Mouse (Mus musculus) forebrain, embryonic 12.5 days (tissue): ENCODE measurements around the gene Plekhg1. TPM values are rescaled to one million over a fixed set of nuclear protein-coding genes. Genes with fewer than 3 reads are reported as not detected.

Source experiments
- ATAC-seq: fragments of 200-750 bp; cut with Nextera tagmentation; 2 replicates; pipeline ENCODE4 v1.8.0; 2017; ENCODE audit warnings: moderate TSS enrichment; ENCODE audit not compliant: low FRiP score
- H3K27ac ChIP-seq: fragments of 300-500 bp; sonication (generic); 2 replicates; pipeline ENCODE4 v1.5.1; 2016; ENCODE audit warnings: mild to moderate bottlenecking
- H3K27me3 ChIP-seq: fragments of 300-500 bp; sonication (generic); 2 replicates; pipeline ENCODE4 v1.6.1; 2016; ENCODE audit warnings: mild to moderate bottlenecking
- H3K36me3 ChIP-seq: fragments of 300-500 bp; sonication (generic); replicated peaks from 2 replicates; pipeline ENCODE4 v1.6.1; 2016; ENCODE audit warnings: mild to moderate bottlenecking
- H3K4me1 ChIP-seq: fragments of 300-500 bp; sonication (generic); 2 replicates; pipeline ENCODE4 v1.6.1; 2016
- H3K4me2 ChIP-seq: fragments of 300-500 bp; sonication (generic); 2 replicates; pipeline ENCODE4 v1.6.1; 2016; ENCODE audit warnings: mild to moderate bottlenecking, moderate library complexity
- H3K4me3 ChIP-seq: fragments of 300-500 bp; sonication (generic); replicated peaks from 2 replicates; pipeline ENCODE4 v1.5.1; 2016; ENCODE audit warnings: mild to moderate bottlenecking
- H3K9ac ChIP-seq: fragments of 300-500 bp; sonication (generic); 2 replicates; pipeline ENCODE4 v1.6.1; 2016; ENCODE audit warnings: mild to moderate bottlenecking
- H3K9me3 ChIP-seq: fragments of 300-500 bp; sonication (generic); 2 replicates; pipeline ENCODE4 v1.6.1; 2016
- WGBS: fragments of 180-500 bp; shearing (Covaris S2); methylation state at CpG from one replicate; pipeline ENCODE4 v1.1.7; 2016; 5-methylcytosine and 5-hydroxymethylcytosine counted together
- polyA plus RNA-seq: library from polyadenylated mRNA; unstranded; fragments of >200 nt; fragmentation: Nextera tagmentation; extraction: Ambion mirVana; gene quantifications from 2 replicates; pipeline ENCODE4 v1.2.1, GENCODE M21; 2016

Plekhg1 gene
- polyA plus RNA-seq, 1 experiment from 2014 or later: 14.9 TPM

GRCm38 (mm10) chr10:3749580-3749979 is 9.4 kb downstream of the Plekhg1 start:
- H3K36me3 ChIP-seq: no peaks in the 10 kb centered on the region
- 97% methylated on average over 1 of the region's 1 CpGs for WGBS
- ATAC-seq: no peak
- H3K9me3 ChIP-seq: no peaks in the 10 kb centered on the region
- no peak overlapping the region for H3K27ac ChIP-seq
- H3K27me3 ChIP-seq: no peaks in the 10 kb centered on the region
- H3K4me2 ChIP-seq: no peak overlapping the region
- H3K9ac ChIP-seq: no peak overlapping the region
- no peak overlapping the region for H3K4me3 ChIP-seq
- 0 out of 2 replicates have a peak, but pooled peaks cover 3% of the 10 kb centered on the region for H3K4me1 ChIP-seq

DNA sequence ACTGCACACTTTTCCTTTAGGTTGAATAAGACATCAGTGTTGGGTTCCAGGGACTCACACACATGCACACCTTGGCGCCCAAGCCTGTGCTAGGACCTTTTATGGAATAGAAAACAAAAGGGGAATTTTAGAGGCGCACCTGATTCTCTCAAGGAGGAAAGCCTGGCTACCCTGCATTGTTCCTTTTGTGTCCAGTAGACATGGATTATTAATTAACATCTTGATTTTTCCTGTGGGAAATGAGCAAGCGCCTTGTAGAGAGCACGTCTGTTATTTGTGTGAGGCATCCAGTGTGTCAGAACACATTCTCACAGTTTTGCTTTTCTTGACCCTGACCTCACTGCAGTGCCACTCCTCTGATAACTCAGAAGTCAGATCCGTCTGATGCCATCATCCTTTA is 21.8 kb downstream of the Plekhg1 start:
- no peaks in the 10 kb centered on the region; the same call in 1 of the 2 replicates for H3K4me1 ChIP-seq
- ATAC-seq: no peak
- WGBS: 74% methylated on average over 5 of the region's 5 CpGs

DNA sequence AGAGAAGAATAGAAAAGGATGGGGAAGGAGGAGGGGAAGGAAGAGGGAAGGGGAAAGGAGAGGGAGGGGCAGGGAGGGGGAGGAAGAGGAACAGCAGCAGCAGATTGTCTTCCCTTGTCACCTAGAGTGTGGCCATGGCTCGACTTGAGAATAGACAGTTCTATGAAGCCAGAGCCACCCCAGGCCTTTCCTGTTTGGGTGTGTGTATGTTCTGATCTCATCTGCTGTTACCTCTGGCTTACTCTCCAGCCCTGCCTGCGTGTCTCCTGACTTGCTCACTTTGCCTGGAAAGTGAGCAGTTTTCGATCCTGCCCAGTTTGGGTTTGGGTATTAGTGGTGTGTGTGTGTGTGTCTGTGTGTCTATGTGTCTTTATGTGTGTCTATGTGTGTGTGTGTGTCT is 23.0 kb downstream of the Plekhg1 start:
- WGBS: 67% methylated on average over 3 of the region's 3 CpGs
- ATAC-seq: no peak

More for the DNA sequence above, 21.8 kb downstream of the Plekhg1 start:
- H3K27ac ChIP-seq: no peak overlapping the region
- H3K9me3 ChIP-seq: no peaks in the 10 kb centered on the region
- no peaks in the 10 kb centered on the region for H3K36me3 ChIP-seq
- no peak overlapping the region for H3K4me2 ChIP-seq
- no peak overlapping the region for H3K4me3 ChIP-seq
- H3K27me3 ChIP-seq: no peaks in the 10 kb centered on the region
- no peak overlapping the region for H3K9ac ChIP-seq

DNA sequence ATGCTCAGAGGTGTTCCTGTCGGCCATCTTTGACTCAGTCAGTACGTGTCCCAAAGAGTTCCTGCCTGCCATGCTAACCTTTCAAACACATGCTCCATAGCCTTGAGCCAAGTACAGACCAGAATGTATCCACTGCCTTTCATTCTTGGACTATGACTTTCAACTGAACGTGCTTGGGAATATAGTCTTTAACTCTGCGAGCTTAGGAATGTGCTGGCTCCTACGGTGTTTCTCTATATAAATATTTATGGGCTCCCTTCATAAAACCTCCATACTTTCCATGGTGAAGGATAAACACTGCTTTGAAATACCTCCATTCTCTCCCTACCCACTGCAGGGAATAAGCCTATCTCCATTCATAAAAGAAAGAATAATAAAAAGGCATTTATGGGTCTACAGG is 29.0 kb downstream of the Plekhg1 start:
- 89% methylated on average over 5 of the region's 5 CpGs for WGBS
- no peak overlapping the region for H3K4me3 ChIP-seq
- H3K9me3 ChIP-seq: no peaks in the 10 kb centered on the region
- H3K4me1 ChIP-seq: no peaks in the 10 kb centered on the region
- no peak overlapping the region for H3K9ac ChIP-seq
- H3K36me3 ChIP-seq: no peaks in the 10 kb centered on the region
- no peak overlapping the region for H3K4me2 ChIP-seq
- no peaks in the 10 kb centered on the region for H3K27me3 ChIP-seq
- ATAC-seq: no peak
- H3K27ac ChIP-seq: no peak overlapping the region

More for the DNA sequence above, 23.0 kb downstream of the Plekhg1 start:
- no peak overlapping the region for H3K9ac ChIP-seq
- no peaks in the 10 kb centered on the region for H3K36me3 ChIP-seq
- no peaks in the 10 kb centered on the region; the same call in 1 of the 2 replicates for H3K4me1 ChIP-seq
- no peaks in the 10 kb centered on the region for H3K9me3 ChIP-seq
- no peak overlapping the region for H3K4me3 ChIP-seq
- H3K27ac ChIP-seq: no peak overlapping the region
- H3K27me3 ChIP-seq: no peaks in the 10 kb centered on the region
- H3K4me2 ChIP-seq: no peak overlapping the region

- no peak overlapping the region for H3K9ac ChIP-seq
- no peak overlapping the region for H3K27ac ChIP-seq
- H3K9me3 ChIP-seq: no peaks in the 10 kb centered on the region
- no peak for ATAC-seq
- no peak overlapping the region for H3K4me3 ChIP-seq
- WGBS: 83% methylated on average over 2 of the region's 2 CpGs
- H3K4me2 ChIP-seq: no peak overlapping the region
- no peaks in the 10 kb centered on the region for H3K36me3 ChIP-seq
- H3K27me3 ChIP-seq: no peaks in the 10 kb centered on the region
- H3K4me1 ChIP-seq: no peaks in the 10 kb centered on the region
Measured at GRCm38 (mm10) chr10:3774330-3774729, 34.2 kb downstream of the Plekhg1 start.

- H3K9ac ChIP-seq: no peak overlapping the region
- no peak overlapping the region for H3K4me2 ChIP-seq
- ATAC-seq: no peak
- H3K36me3 ChIP-seq: no peaks in the 10 kb centered on the region
- 81% methylated on average over 2 of the region's 2 CpGs for WGBS
- no peaks in the 10 kb centered on the region for H3K4me1 ChIP-seq
- H3K27me3 ChIP-seq: no peaks in the 10 kb centered on the region
- no peak overlapping the region for H3K27ac ChIP-seq
- no peak overlapping the region for H3K4me3 ChIP-seq
- H3K9me3 ChIP-seq: no peaks in the 10 kb centered on the region
Measured at GRCm38 (mm10) chr10:3776761-3777160, 36.6 kb downstream of the Plekhg1 start.

DNA sequence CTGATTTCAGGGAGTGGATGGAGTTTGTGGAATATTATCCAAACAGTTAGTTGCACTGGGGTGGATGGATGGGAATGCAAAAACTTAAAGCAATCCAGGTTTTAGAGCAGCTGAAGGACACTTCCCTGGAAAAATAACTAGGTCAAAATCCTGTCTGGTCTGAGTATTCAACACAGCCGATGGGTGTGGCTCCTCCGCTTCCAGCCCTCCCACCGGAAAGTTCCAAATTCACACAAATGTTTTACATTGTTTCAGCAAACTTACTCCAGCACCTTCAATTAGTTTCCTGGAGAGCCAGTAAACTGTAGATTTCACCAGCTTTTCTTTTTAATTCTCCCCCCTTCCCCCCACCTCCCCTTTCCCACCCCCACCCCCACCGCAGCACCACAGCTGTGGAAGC is 45.2 kb downstream of the Plekhg1 start:
- Histone ChIP-seq H3K9me3 (no peaks in the 10 kb centered on the region), H3K27ac (no peak overlapping the region), H3K4me1 (no peaks in the 10 kb centered on the region), H3K36me3 (no peaks in the 10 kb centered on the region), H3K4me2 (no peak overlapping the region), H3K27me3 (no peaks in the 10 kb centered on the region), H3K4me3 (no peak overlapping the region), H3K9ac (no peak overlapping the region)
- WGBS: 86% methylated on average over 4 of the region's 4 CpGs
- no peak for ATAC-seq

DNA sequence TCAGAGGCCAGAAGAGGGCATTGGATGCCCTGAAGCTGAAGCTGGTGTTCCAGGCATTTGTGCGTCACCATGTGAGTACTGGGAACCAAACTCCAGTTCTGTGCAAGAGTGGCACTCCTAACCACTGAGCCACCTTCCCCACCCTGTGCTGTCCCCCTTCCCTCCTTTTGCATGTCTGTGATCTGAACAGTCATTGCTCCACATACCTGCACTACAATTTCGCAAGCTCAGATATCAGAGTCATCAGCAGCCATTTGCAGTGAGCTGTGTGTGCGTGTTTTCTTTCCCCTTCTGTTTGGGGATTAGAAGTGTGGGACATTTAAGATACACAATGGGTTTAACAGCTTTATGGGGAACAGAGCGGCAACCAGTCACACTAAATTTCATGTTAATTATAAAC is 46.4 kb downstream of the Plekhg1 start:
- no peaks in the 10 kb centered on the region for H3K4me1 ChIP-seq
- H3K36me3 ChIP-seq: no peaks in the 10 kb centered on the region
- no peaks in the 10 kb centered on the region for H3K9me3 ChIP-seq
- no peak overlapping the region for H3K4me3 ChIP-seq
- WGBS: 86% methylated on average over 4 of the region's 4 CpGs
- no peak overlapping the region for H3K27ac ChIP-seq
- ATAC-seq: no peak
- H3K9ac ChIP-seq: no peak overlapping the region
- no peak overlapping the region for H3K4me2 ChIP-seq
- H3K27me3 ChIP-seq: no peaks in the 10 kb centered on the region

DNA sequence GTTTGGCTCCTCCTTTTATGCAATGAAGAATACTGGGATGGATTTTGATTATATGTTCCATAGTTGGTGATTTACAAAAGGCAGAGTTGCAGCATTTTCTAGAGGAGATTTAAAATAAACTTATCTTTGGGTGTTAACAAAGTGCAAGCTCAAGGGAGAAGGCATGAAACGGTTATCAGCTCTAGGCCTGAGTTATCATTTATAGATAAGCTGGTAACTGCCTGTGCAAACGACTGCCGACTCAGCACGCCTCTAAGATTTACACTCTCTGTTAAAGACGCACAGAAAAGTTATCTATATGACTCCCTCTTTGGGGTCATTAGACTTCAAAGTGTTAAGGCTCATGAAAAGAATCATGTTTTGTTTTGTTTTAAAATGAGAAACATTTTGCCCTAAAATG is 46.8 kb downstream of the Plekhg1 start:
- Histone ChIP-seq H3K27me3 (no peaks in the 10 kb centered on the region), H3K4me2 (no peak overlapping the region), H3K9me3 (no peaks in the 10 kb centered on the region), H3K9ac (no peak overlapping the region), H3K4me1 (no peaks in the 10 kb centered on the region), H3K27ac (no peak overlapping the region), H3K4me3 (no peak overlapping the region), H3K36me3 (no peaks in the 10 kb centered on the region)
- WGBS: 91% methylated on average over 5 of the region's 5 CpGs
- ATAC-seq: no peak

- Histone ChIP-seq H3K36me3 (no peaks in the 10 kb centered on the region), H3K9me3 (no peaks in the 10 kb centered on the region), H3K9ac (no peak overlapping the region), H3K4me1 (no peaks in the 10 kb centered on the region), H3K27me3 (no peaks in the 10 kb centered on the region), H3K4me2 (no peak overlapping the region), H3K27ac (no peak overlapping the region), H3K4me3 (no peak overlapping the region)
- WGBS: 86% methylated on average over 3 of the region's 3 CpGs
- no peak for ATAC-seq
Measured at GRCm38 (mm10) chr10:3793825-3794224, 53.7 kb downstream of the Plekhg1 start.

GRCm38 (mm10) chr10:3799455-3799854 is 59.3 kb downstream of the Plekhg1 start:
- Histone ChIP-seq H3K27me3 (no peaks in the 10 kb centered on the region), H3K9me3 (no peaks in the 10 kb centered on the region), H3K4me3 (no peak overlapping the region), H3K4me1 (no peaks in the 10 kb centered on the region), H3K27ac (no peak overlapping the region), H3K36me3 (no peaks in the 10 kb centered on the region), H3K9ac (no peak overlapping the region), H3K4me2 (no peak overlapping the region)
- no peak for ATAC-seq

DNA sequence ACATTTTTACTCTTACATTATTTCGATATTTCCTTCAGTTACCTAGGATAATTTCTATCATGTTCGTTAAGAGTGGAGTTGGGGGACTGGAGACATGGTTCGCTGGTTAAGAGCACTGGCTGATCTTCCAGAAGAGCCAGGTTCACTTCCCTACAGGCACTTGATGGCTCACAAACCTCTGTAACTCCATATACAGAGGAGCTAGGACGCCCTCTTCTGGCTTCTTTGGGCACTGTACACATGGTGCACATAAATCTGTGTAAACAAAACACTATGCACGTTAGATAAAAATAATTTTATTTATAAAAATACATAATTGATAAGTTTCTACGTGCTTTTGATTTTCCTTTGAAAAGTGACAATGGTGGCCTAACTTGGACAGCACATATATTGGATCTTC is 61.1 kb downstream of the Plekhg1 start:
- H3K4me3 ChIP-seq: no peak overlapping the region
- H3K36me3 ChIP-seq: no peaks in the 10 kb centered on the region
- H3K4me2 ChIP-seq: no peak overlapping the region
- H3K27ac ChIP-seq: no peak overlapping the region
- no peak for ATAC-seq
- H3K4me1 ChIP-seq: no peaks in the 10 kb centered on the region
- no peaks in the 10 kb centered on the region for H3K27me3 ChIP-seq
- no peak overlapping the region for H3K9ac ChIP-seq
- 82% methylated on average over 6 of the region's 6 CpGs for WGBS
- H3K9me3 ChIP-seq: no peaks in the 10 kb centered on the region

- ATAC-seq: no peak
- Histone ChIP-seq H3K9ac (no peak overlapping the region), H3K27me3 (no peaks in the 10 kb centered on the region), H3K27ac (no peak overlapping the region), H3K4me2 (no peak overlapping the region), H3K4me3 (no peak overlapping the region), H3K4me1 (no peaks in the 10 kb centered on the region), H3K36me3 (no peaks in the 10 kb centered on the region), H3K9me3 (no peaks in the 10 kb centered on the region)
- 55% methylated on average over 3 of the region's 3 CpGs for WGBS
Measured at GRCm38 (mm10) chr10:3805334-3805733, 65.2 kb downstream of the Plekhg1 start.

- ATAC-seq: no peak
- H3K36me3 ChIP-seq: no peaks in the 10 kb centered on the region
- no peak overlapping the region for H3K4me3 ChIP-seq
- H3K27ac ChIP-seq: no peak overlapping the region
- H3K4me2 ChIP-seq: no peak overlapping the region
- WGBS: 93% methylated on average over 3 of the region's 3 CpGs
- H3K27me3 ChIP-seq: no peaks in the 10 kb centered on the region
- no peak overlapping the region for H3K9ac ChIP-seq
- H3K4me1 ChIP-seq: no peaks in the 10 kb centered on the region
- no peaks in the 10 kb centered on the region for H3K9me3 ChIP-seq
Measured at GRCm38 (mm10) chr10:3807980-3808379, 67.8 kb downstream of the Plekhg1 start.
